Mouse (Mus musculus): Measurements from ENCODE around the gene Magt1. TPM values are rescaled to one million over a fixed set of nuclear protein-coding genes. Genes with fewer than 3 reads are reported as not detected.

Gene Magt1
- 47.5 and 47.9 TPM in 2 replicates for polyA plus RNA-seq (2014; fragmentation: Nextera tagmentation; extraction: Ambion mirVana)

- Histone ChIP-seq H3K4me2 (ENCODE audit: low read depth) (peak within 1 kb of the TSS; percentile 35), H3K9ac (ENCODE audit: low read length) (peak within 1 kb of the TSS; percentile 45), H3K27me3 (ENCODE audit: control insufficient read depth, insufficient read depth, low read length) (no peaks in the 10 kb centered on the region), H3K4me1 (ENCODE audit: control insufficient read depth, insufficient read depth, low read length) (no peaks in the 10 kb centered on the region), H3K4me3 (ENCODE audit: low read depth, low read length) (peak within 1 kb of the TSS; percentile 45), H3K9me3 (ENCODE audit: control insufficient read depth, low read length) (no peaks in the 10 kb centered on the region), H3K36me3 (ENCODE audit: control insufficient read depth, insufficient read depth, low read length) (no peaks in the 10 kb centered on the region), H3K27ac (ENCODE audit: low read depth, low read length) (no peak within 1 kb of the TSS)
- ATAC-seq (ENCODE audit: insufficient read depth, low FRiP score, low TSS enrichment): peak; percentile 91
- whole genome bisulfite sequencing: 14% methylated on average over 41 of the region's 45 CpGs
- peak; percentile 86 for DNase-seq (ENCODE audit: low spot score)
These were observed at the start of gene Magt1 for GRCm38 (mm10) chrX:106011465-106012159. TSS of gene Magt1 (minus strand) at chrX:106011906.

GRCm38 (mm10) chrX:106048191-106048590 lies 36.5 kb upstream of the Magt1 start:
- WGBS: 67% methylated on average over 1 of the region's 1 CpGs
- Histone ChIP-seq H3K36me3 (ENCODE audit: control insufficient read depth, insufficient read depth, low read length) (no peaks in the 10 kb centered on the region), H3K4me1 (ENCODE audit: control insufficient read depth, insufficient read depth, low read length) (no peaks in the 10 kb centered on the region), H3K27me3 (ENCODE audit: control insufficient read depth, insufficient read depth, low read length) (no peaks in the 10 kb centered on the region), H3K9ac (ENCODE audit: low read length) (no peak overlapping the region), H3K9me3 (ENCODE audit: control insufficient read depth, low read length) (no peaks in the 10 kb centered on the region), H3K4me2 (ENCODE audit: low read depth) (no peak overlapping the region), H3K4me3 (ENCODE audit: low read depth, low read length) (no peak overlapping the region), H3K27ac (ENCODE audit: low read depth, low read length) (no peak overlapping the region)
- no peak for ATAC-seq (ENCODE audit: insufficient read depth, low FRiP score, low TSS enrichment)
- DNase-seq (ENCODE audit: low spot score): no peak

GRCm38 (mm10) chrX:106045928-106046327 lies 34.2 kb upstream of the Magt1 start:
- Histone ChIP-seq H3K27me3 (ENCODE audit: control insufficient read depth, insufficient read depth, low read length) (no peaks in the 10 kb centered on the region), H3K27ac (ENCODE audit: low read depth, low read length) (no peak overlapping the region), H3K4me1 (ENCODE audit: control insufficient read depth, insufficient read depth, low read length) (no peaks in the 10 kb centered on the region), H3K4me3 (ENCODE audit: low read depth, low read length) (no peak overlapping the region), H3K36me3 (ENCODE audit: control insufficient read depth, insufficient read depth, low read length) (no peaks in the 10 kb centered on the region), H3K4me2 (ENCODE audit: low read depth) (no peak overlapping the region), H3K9me3 (ENCODE audit: control insufficient read depth, low read length) (no peaks in the 10 kb centered on the region), H3K9ac (ENCODE audit: low read length) (no peak overlapping the region)
- 61% methylated on average over 9 of the region's 9 CpGs for WGBS
- DNase-seq (ENCODE audit: low spot score): no peak
- ATAC-seq (ENCODE audit: insufficient read depth, low FRiP score, low TSS enrichment): no peak

- no peak overlapping the region for H3K27ac ChIP-seq (ENCODE audit: low read depth, low read length)
- no peaks in the 10 kb centered on the region for H3K9me3 ChIP-seq (ENCODE audit: control insufficient read depth, low read length)
- no peaks in the 10 kb centered on the region for H3K27me3 ChIP-seq (ENCODE audit: control insufficient read depth, insufficient read depth, low read length)
- no peaks in the 10 kb centered on the region for H3K36me3 ChIP-seq (ENCODE audit: control insufficient read depth, insufficient read depth, low read length)
- DNase-seq (ENCODE audit: low spot score) (peak; percentile 53), ATAC-seq (ENCODE audit: insufficient read depth, low FRiP score, low TSS enrichment) (peak; percentile 45; the same call in 1 of the 2 replicates)
- no peaks in the 10 kb centered on the region for H3K4me1 ChIP-seq (ENCODE audit: control insufficient read depth, insufficient read depth, low read length)
- 34% methylated on average over 2 of the region's 2 CpGs for WGBS
- H3K4me2 ChIP-seq (ENCODE audit: low read depth): no peak overlapping the region
- no peak overlapping the region for H3K9ac ChIP-seq (ENCODE audit: low read length)
- no peak overlapping the region for H3K4me3 ChIP-seq (ENCODE audit: low read depth, low read length)
These were observed 33.7 kb upstream of the Magt1 start for GRCm38 (mm10) chrX:106045455-106045854.

GRCm38 (mm10) chrX:106043863-106044617 lies 32.3 kb upstream of the Magt1 start:
- ATAC-seq (ENCODE audit: insufficient read depth, low FRiP score, low TSS enrichment): no peak
- Histone ChIP-seq H3K9ac (ENCODE audit: low read length) (no peak overlapping the region), H3K4me2 (ENCODE audit: low read depth) (no peak overlapping the region), H3K36me3 (ENCODE audit: control insufficient read depth, insufficient read depth, low read length) (no peaks in the 10 kb centered on the region), H3K4me1 (ENCODE audit: control insufficient read depth, insufficient read depth, low read length) (no peaks in the 10 kb centered on the region), H3K4me3 (ENCODE audit: low read depth, low read length) (no peak overlapping the region), H3K9me3 (ENCODE audit: control insufficient read depth, low read length) (no peaks in the 10 kb centered on the region), H3K27ac (ENCODE audit: low read depth, low read length) (no peak overlapping the region), H3K27me3 (ENCODE audit: control insufficient read depth, insufficient read depth, low read length) (no peaks in the 10 kb centered on the region)
- no peak for DNase-seq (ENCODE audit: low spot score)
- 49% methylated on average over 8 of the region's 8 CpGs for WGBS

GRCm38 (mm10) chrX:106037185-106037752 lies 25.6 kb upstream of the Magt1 start:
- Histone ChIP-seq H3K36me3 (ENCODE audit: control insufficient read depth, insufficient read depth, low read length) (no peaks in the 10 kb centered on the region), H3K27me3 (ENCODE audit: control insufficient read depth, insufficient read depth, low read length) (no peaks in the 10 kb centered on the region), H3K27ac (ENCODE audit: low read depth, low read length) (no peak overlapping the region), H3K4me2 (ENCODE audit: low read depth) (no peak overlapping the region), H3K9me3 (ENCODE audit: control insufficient read depth, low read length) (no peaks in the 10 kb centered on the region), H3K4me1 (ENCODE audit: control insufficient read depth, insufficient read depth, low read length) (no peaks in the 10 kb centered on the region), H3K4me3 (ENCODE audit: low read depth, low read length) (no peak overlapping the region), H3K9ac (ENCODE audit: low read length) (no peak overlapping the region)
- ATAC-seq (ENCODE audit: insufficient read depth, low FRiP score, low TSS enrichment) (no peak), DNase-seq (ENCODE audit: low spot score) (no peak)
- 68% methylated on average over 3 of the region's 3 CpGs for WGBS

GRCm38 (mm10) chrX:106035727-106036126 lies 24.0 kb upstream of the Magt1 start:
- H3K4me1 ChIP-seq (ENCODE audit: control insufficient read depth, insufficient read depth, low read length): no peaks in the 10 kb centered on the region
- no peak overlapping the region for H3K27ac ChIP-seq (ENCODE audit: low read depth, low read length)
- 83% methylated on average over 2 of the region's 2 CpGs for WGBS
- H3K9me3 ChIP-seq (ENCODE audit: control insufficient read depth, low read length): no peaks in the 10 kb centered on the region
- DNase-seq (ENCODE audit: low spot score) (no peak), ATAC-seq (ENCODE audit: insufficient read depth, low FRiP score, low TSS enrichment) (no peak)
- no peaks in the 10 kb centered on the region for H3K36me3 ChIP-seq (ENCODE audit: control insufficient read depth, insufficient read depth, low read length)
- no peak overlapping the region for H3K4me3 ChIP-seq (ENCODE audit: low read depth, low read length)
- no peak overlapping the region for H3K9ac ChIP-seq (ENCODE audit: low read length)
- H3K4me2 ChIP-seq (ENCODE audit: low read depth): no peak overlapping the region
- no peaks in the 10 kb centered on the region for H3K27me3 ChIP-seq (ENCODE audit: control insufficient read depth, insufficient read depth, low read length)

GRCm38 (mm10) chrX:106031124-106031523 lies 19.4 kb upstream of the Magt1 start:
- H3K4me1 ChIP-seq (ENCODE audit: control insufficient read depth, insufficient read depth, low read length): no peaks in the 10 kb centered on the region
- no peak overlapping the region for H3K27ac ChIP-seq (ENCODE audit: low read depth, low read length)
- H3K9me3 ChIP-seq (ENCODE audit: control insufficient read depth, low read length): no peaks in the 10 kb centered on the region
- H3K27me3 ChIP-seq (ENCODE audit: control insufficient read depth, insufficient read depth, low read length): no peaks in the 10 kb centered on the region
- no peaks in the 10 kb centered on the region for H3K36me3 ChIP-seq (ENCODE audit: control insufficient read depth, insufficient read depth, low read length)
- no peak overlapping the region for H3K4me3 ChIP-seq (ENCODE audit: low read depth, low read length)
- H3K9ac ChIP-seq (ENCODE audit: low read length): no peak overlapping the region
- no peak overlapping the region for H3K4me2 ChIP-seq (ENCODE audit: low read depth)
- DNase-seq (ENCODE audit: low spot score) (no peak), ATAC-seq (ENCODE audit: insufficient read depth, low FRiP score, low TSS enrichment) (no peak)

Data from neural tube, embryonic 11.5 days (tissue).